Mouse (Mus musculus): Measurements from ENCODE around the gene Nemp1. TPM values are rescaled to one million over a fixed set of nuclear protein-coding genes. Genes with fewer than 3 reads are reported as not detected.
A peak's percentile ranks its signal among the peaks of the same experiment; 100 is the strongest.

The Nemp1 gene
- polyA plus RNA-seq, 1 experiment from 2014 or later: 10.7 TPM

DNA sequence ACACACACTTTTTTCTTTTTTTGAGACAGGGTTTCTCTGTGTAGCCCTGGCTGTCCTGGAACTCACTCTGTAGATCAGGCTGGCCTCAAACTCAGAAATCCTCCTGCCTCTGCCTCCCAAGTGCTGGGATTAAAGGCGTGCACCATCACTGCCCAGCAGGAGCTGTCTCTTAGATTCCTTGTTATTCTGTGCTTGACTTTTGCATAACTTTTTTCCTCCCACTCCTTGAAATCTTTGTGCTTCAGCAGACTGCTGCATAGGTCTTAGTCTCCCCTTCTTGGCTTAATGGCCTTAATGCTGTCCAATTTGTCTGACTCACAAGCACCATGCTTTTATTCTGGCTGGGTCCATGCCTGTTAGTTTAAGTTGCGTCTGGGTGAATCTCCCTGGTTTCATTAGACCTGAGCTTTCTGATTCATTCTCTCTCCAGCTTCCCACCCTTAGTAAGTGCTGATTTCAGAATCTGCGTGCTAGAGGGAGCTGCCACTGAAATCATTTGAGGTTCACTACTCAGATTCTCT lies 42.2 kb downstream of the Nemp1 start:
- H3K4me1 ChIP-seq (ENCODE audit: insufficient read depth, low read length): peaks cover 12% of the 10 kb centered on the region; the same call in 1 of the 2 replicates
- no peaks in the 10 kb centered on the region for H3K9me3 ChIP-seq (ENCODE audit: low read length)
- H3K9ac ChIP-seq (replicated peaks; ENCODE audit: low read length): no peak overlapping the region
- no peak overlapping the region for H3K4me3 ChIP-seq (ENCODE audit: low read length)
- H3K36me3 ChIP-seq (ENCODE audit: insufficient read depth, low read length): no peaks in the 10 kb centered on the region
- no peak overlapping the region for H3K27ac ChIP-seq (ENCODE audit: low read length)
- WGBS: 84% methylated on average over 3 of the region's 3 CpGs
- no peaks in the 10 kb centered on the region for H3K27me3 ChIP-seq (ENCODE audit: insufficient read depth, low read length)
- H3K4me2 ChIP-seq (replicated peaks; ENCODE audit: low read depth, low read length): no peak overlapping the region
- no peak for ATAC-seq (ENCODE audit: low FRiP score, low TSS enrichment)

DNA sequence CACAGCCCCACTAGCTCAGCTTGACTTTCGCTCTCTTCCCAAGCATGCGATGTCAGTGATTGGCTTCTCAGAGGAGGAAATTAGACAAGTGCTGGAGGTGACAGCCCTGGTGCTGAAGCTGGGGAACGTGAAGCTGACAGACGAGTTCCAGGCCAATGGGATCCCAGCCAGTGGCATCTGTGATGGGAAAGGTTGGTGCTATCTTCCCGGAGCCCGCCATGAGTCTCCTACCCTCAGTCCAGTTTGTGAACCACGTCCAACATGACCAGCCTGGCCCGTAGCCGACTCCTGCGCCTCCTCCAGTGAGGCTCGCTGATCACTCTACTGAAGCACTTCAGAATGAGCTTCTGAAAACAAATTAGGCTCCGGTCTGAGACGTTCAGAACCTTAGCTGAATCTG lies 43.6 kb downstream of the Nemp1 start:
- 45% methylated on average over 13 of the region's 13 CpGs for WGBS
- H3K27ac ChIP-seq (ENCODE audit: low read length): no peak overlapping the region
- H3K27me3 ChIP-seq (ENCODE audit: insufficient read depth, low read length): no peaks in the 10 kb centered on the region
- no peak overlapping the region for H3K9ac ChIP-seq (replicated peaks; ENCODE audit: low read length)
- no peak for ATAC-seq (ENCODE audit: low FRiP score, low TSS enrichment)
- H3K9me3 ChIP-seq (ENCODE audit: low read length): no peaks in the 10 kb centered on the region
- H3K4me2 ChIP-seq (replicated peaks; ENCODE audit: low read depth, low read length): no peak overlapping the region
- no peak overlapping the region for H3K4me3 ChIP-seq (ENCODE audit: low read length)
- H3K36me3 ChIP-seq (ENCODE audit: insufficient read depth, low read length): no peaks in the 10 kb centered on the region
- peaks cover 12% of the 10 kb centered on the region; the same call in 1 of the 2 replicates for H3K4me1 ChIP-seq (ENCODE audit: insufficient read depth, low read length)

DNA sequence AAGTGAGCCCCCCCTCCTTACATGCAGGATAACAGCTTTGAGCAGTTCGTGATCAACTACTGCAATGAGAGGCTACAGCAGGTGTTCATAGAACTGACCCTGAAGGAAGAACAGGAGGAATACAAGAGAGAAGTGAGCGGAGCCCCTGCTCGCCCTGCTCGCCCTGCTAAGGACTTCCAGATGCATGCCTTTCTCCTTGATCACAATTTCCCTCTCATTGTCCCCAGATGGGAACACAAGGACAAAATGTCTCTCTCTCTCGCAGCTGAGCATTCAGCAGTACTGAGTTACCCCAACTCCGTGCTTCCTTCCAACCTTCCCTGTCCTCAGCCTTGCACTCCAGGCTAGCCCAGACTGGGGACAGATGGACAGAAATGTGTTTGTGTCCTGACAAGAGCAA lies 46.0 kb downstream of the Nemp1 start:
- Histone ChIP-seq H3K4me1 (ENCODE audit: insufficient read depth, low read length) (peaks cover 12% of the 10 kb centered on the region; the same call in 1 of the 2 replicates), H3K4me3 (ENCODE audit: low read length) (no peak overlapping the region), H3K9ac (replicated peaks; ENCODE audit: low read length) (no peak overlapping the region), H3K27me3 (ENCODE audit: insufficient read depth, low read length) (no peaks in the 10 kb centered on the region), H3K9me3 (ENCODE audit: low read length) (no peaks in the 10 kb centered on the region), H3K36me3 (ENCODE audit: insufficient read depth, low read length) (no peaks in the 10 kb centered on the region), H3K27ac (ENCODE audit: low read length) (no peak overlapping the region), H3K4me2 (replicated peaks; ENCODE audit: low read depth, low read length) (no peak overlapping the region)
- no peak for ATAC-seq (ENCODE audit: low FRiP score, low TSS enrichment)
- 79% methylated on average over 6 of the region's 6 CpGs for WGBS

- WGBS: 5% methylated on average over 20 of the region's 20 CpGs
- peaks cover 22% of the 10 kb centered on the region for H3K4me1 ChIP-seq (ENCODE audit: insufficient read depth, low read length)
- H3K4me3 ChIP-seq (ENCODE audit: low read length): peak overlapping the region; percentile 24
- H3K27ac ChIP-seq (ENCODE audit: low read length): peak overlapping the region; percentile 86
- 0 out of 2 replicates have a peak, but pooled peaks cover 14% of the 10 kb centered on the region for H3K27me3 ChIP-seq (ENCODE audit: insufficient read depth, low read length)
- H3K9me3 ChIP-seq (ENCODE audit: low read length): no peaks in the 10 kb centered on the region
- H3K4me2 ChIP-seq (replicated peaks; ENCODE audit: low read depth, low read length): peak overlapping the region; percentile 52
- peak overlapping the region; percentile 60 for H3K9ac ChIP-seq (replicated peaks; ENCODE audit: low read length)
- no peaks in the 10 kb centered on the region for H3K36me3 ChIP-seq (ENCODE audit: insufficient read depth, low read length)
- ATAC-seq (ENCODE audit: low FRiP score, low TSS enrichment): peak; percentile 69
Observed at GRCm38 (mm10) chr10:127721671-127722418, 55.1 kb downstream of the Nemp1 start.

GRCm38 (mm10) chr10:127724178-127724577 lies 57.5 kb downstream of the Nemp1 start, which contains the start of gene Tac2:
Gene Tac2 (plus strand): TSS chr10:127724478.
- Histone ChIP-seq H3K9ac (replicated peaks; ENCODE audit: low read length) (no peak within 1 kb of the TSS), H3K36me3 (ENCODE audit: insufficient read depth, low read length) (no peaks in the 10 kb centered on the region), H3K27me3 (ENCODE audit: insufficient read depth, low read length) (0 out of 2 replicates have a peak, but pooled peaks cover 14% of the 10 kb centered on the region), H3K4me1 (ENCODE audit: insufficient read depth, low read length) (peaks cover 20% of the 10 kb centered on the region), H3K27ac (ENCODE audit: low read length) (no peak within 1 kb of the TSS), H3K4me3 (ENCODE audit: low read length) (no peak within 1 kb of the TSS), H3K9me3 (ENCODE audit: low read length) (no peaks in the 10 kb centered on the region), H3K4me2 (replicated peaks; ENCODE audit: low read depth, low read length) (no peak within 1 kb of the TSS)
- ATAC-seq (ENCODE audit: low FRiP score, low TSS enrichment): no peak
- 86% methylated on average over 3 of the region's 3 CpGs for WGBS

- Histone ChIP-seq H3K4me3 (ENCODE audit: low read length) (no peak overlapping the region), H3K4me1 (ENCODE audit: insufficient read depth, low read length) (peaks cover 20% of the 10 kb centered on the region), H3K27me3 (ENCODE audit: insufficient read depth, low read length) (0 out of 2 replicates have a peak, but pooled peaks cover 14% of the 10 kb centered on the region), H3K36me3 (ENCODE audit: insufficient read depth, low read length) (no peaks in the 10 kb centered on the region), H3K4me2 (replicated peaks; ENCODE audit: low read depth, low read length) (no peak overlapping the region), H3K9me3 (ENCODE audit: low read length) (no peaks in the 10 kb centered on the region), H3K27ac (ENCODE audit: low read length) (no peak overlapping the region), H3K9ac (replicated peaks; ENCODE audit: low read length) (no peak overlapping the region)
- no peak for ATAC-seq (ENCODE audit: low FRiP score, low TSS enrichment)
- 63% methylated on average over 4 of the region's 4 CpGs for WGBS
Observed at GRCm38 (mm10) chr10:127725136-127725535, 58.4 kb downstream of the Nemp1 start.

DNA sequence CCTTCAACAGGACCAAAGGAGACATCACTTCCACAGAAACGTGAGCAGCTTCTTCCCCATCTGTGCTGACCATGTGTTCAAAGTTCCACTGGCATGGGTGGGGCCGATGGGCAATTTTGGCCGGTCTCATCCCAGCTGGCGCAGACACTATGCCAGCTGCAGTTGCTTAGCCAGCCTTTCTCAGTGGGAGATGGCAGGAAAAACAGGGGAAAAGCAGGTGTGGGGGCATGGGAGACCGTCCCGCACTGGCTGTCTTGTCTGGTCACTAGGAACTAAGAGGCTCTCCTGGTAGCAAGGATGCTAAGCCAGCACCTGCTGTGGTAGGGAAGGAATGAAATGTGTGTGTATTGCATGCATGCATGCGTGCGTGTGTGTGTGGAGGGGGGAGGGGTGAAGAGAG lies 61.7 kb downstream of the Nemp1 start:
- Histone ChIP-seq H3K9me3 (ENCODE audit: low read length) (no peaks in the 10 kb centered on the region), H3K4me2 (replicated peaks; ENCODE audit: low read depth, low read length) (no peak overlapping the region), H3K9ac (replicated peaks; ENCODE audit: low read length) (no peak overlapping the region), H3K4me1 (ENCODE audit: insufficient read depth, low read length) (no peaks in the 10 kb centered on the region), H3K27ac (ENCODE audit: low read length) (no peak overlapping the region), H3K27me3 (ENCODE audit: insufficient read depth, low read length) (no peaks in the 10 kb centered on the region), H3K4me3 (ENCODE audit: low read length) (no peak overlapping the region), H3K36me3 (ENCODE audit: insufficient read depth, low read length) (no peaks in the 10 kb centered on the region)
- no peak for ATAC-seq (ENCODE audit: low FRiP score, low TSS enrichment)
- 78% methylated on average over 8 of the region's 8 CpGs for WGBS

DNA sequence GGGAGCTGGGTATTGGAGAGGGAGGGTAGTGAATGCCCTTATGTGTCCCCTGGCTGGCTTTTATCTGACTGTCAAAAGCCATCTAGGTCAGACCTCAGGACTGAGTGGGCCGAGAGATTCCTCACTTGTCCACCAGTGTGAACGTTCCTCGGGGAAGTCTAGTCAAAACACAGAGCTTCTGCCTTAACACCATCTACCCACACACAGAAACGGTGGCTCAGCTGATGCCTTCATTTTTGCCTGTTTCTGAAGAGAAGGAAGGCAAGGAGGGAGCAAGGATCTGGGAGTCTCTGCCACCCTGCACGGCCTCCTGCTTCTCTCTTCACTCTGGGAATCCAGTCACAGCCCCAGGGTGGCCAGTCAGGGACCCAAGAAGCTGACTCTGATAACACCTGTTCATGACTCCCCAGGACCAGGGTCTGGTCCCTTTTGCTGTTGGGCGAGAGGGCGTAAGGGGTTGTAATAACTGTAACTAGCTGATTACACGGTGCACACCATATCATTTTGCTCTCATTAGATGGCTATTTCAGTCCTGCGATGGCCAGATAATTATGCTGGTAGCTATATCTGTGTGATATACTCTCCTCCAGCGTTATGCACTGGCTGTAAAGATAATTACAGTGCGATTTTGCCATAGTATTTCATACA lies 63.7 kb downstream of the Nemp1 start:
- ATAC-seq (ENCODE audit: low FRiP score, low TSS enrichment): no peak
- WGBS: 63% methylated on average over 11 of the region's 11 CpGs

DNA sequence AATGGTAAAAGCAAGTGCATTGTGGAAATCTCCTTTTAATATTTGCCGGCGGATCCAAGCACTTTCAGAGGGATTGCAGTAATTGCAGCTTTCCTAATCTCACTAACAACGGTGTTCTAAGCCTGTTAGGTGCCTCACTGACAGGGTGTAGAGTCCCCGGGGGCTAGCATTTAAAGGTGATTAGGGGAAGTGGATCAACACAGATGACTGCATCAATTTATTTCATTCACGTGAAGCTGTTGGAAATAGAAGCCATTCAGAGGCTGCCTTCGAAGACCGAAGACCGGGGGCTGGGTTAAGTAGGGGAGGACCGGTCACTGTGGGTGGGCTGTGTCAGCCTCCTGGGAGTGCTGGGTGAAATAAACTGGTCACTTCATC lies 64.2 kb downstream of the Nemp1 start:
- Histone ChIP-seq H3K27ac (ENCODE audit: low read length) (no peak overlapping the region), H3K36me3 (ENCODE audit: insufficient read depth, low read length) (no peaks in the 10 kb centered on the region), H3K9me3 (ENCODE audit: low read length) (no peaks in the 10 kb centered on the region), H3K4me1 (ENCODE audit: insufficient read depth, low read length) (no peaks in the 10 kb centered on the region), H3K4me2 (replicated peaks; ENCODE audit: low read depth, low read length) (no peak overlapping the region), H3K4me3 (ENCODE audit: low read length) (no peak overlapping the region), H3K9ac (replicated peaks; ENCODE audit: low read length) (no peak overlapping the region), H3K27me3 (ENCODE audit: insufficient read depth, low read length) (no peaks in the 10 kb centered on the region)
- ATAC-seq (ENCODE audit: low FRiP score, low TSS enrichment): no peak
- 29% methylated on average over 9 of the region's 9 CpGs for WGBS

More for the DNA sequence above, 63.7 kb downstream of the Nemp1 start:
- H3K4me1 ChIP-seq (ENCODE audit: insufficient read depth, low read length): no peaks in the 10 kb centered on the region
- no peaks in the 10 kb centered on the region for H3K27me3 ChIP-seq (ENCODE audit: insufficient read depth, low read length)
- no peak overlapping the region for H3K4me3 ChIP-seq (ENCODE audit: low read length)
- H3K9me3 ChIP-seq (ENCODE audit: low read length): no peaks in the 10 kb centered on the region
- H3K9ac ChIP-seq (replicated peaks; ENCODE audit: low read length): no peak overlapping the region
- H3K27ac ChIP-seq (ENCODE audit: low read length): no peak overlapping the region
- no peaks in the 10 kb centered on the region for H3K36me3 ChIP-seq (ENCODE audit: insufficient read depth, low read length)
- H3K4me2 ChIP-seq (replicated peaks; ENCODE audit: low read depth, low read length): no peak overlapping the region

DNA sequence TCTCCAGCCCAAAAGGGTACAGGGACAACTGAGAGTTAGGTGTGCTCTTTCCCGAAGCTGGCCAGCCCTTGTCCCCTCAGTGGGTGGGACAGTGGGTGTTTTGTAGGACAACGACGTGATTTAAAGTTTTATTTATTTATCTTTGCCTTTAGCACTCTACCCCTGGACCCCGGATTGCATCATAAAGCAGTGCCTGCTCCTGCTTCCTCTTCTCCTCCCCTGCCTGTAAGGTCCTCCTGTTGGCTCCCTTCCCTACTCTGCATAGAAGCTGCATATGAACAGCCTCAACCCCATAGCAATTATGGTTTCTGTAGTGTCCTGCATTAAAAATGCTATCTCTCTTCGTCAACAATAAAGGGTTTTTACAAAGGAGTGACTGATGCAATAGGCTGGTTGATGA lies 64.7 kb downstream of the Nemp1 start:
- H3K9ac ChIP-seq (replicated peaks; ENCODE audit: low read length): no peak overlapping the region
- 13% methylated on average over 5 of the region's 5 CpGs for WGBS
- no peak overlapping the region for H3K4me2 ChIP-seq (replicated peaks; ENCODE audit: low read depth, low read length)

More for the DNA sequence above, 64.7 kb downstream of the Nemp1 start:
- no peaks in the 10 kb centered on the region for H3K36me3 ChIP-seq (ENCODE audit: insufficient read depth, low read length)
- no peak overlapping the region for H3K27ac ChIP-seq (ENCODE audit: low read length)
- H3K4me3 ChIP-seq (ENCODE audit: low read length): no peak overlapping the region
- no peaks in the 10 kb centered on the region for H3K4me1 ChIP-seq (ENCODE audit: insufficient read depth, low read length)
- no peak for ATAC-seq (ENCODE audit: low FRiP score, low TSS enrichment)
- H3K9me3 ChIP-seq (ENCODE audit: low read length): no peaks in the 10 kb centered on the region
- H3K27me3 ChIP-seq (ENCODE audit: insufficient read depth, low read length): no peaks in the 10 kb centered on the region
